Mouse (Mus musculus) adrenal gland, postnatal 0 days (tissue): ENCODE data around the gene Psmc6. TPM values are rescaled to one million over a fixed set of nuclear protein-coding genes. Genes with fewer than 3 reads are reported as not detected.

Experiments
- polyA plus RNA-seq: library from polyadenylated mRNA; unstranded; fragments of >200 nt; fragmentation: Nextera tagmentation; extraction: Ambion mirVana; gene quantifications from 2 replicates; pipeline ENCODE4 v1.2.1, GENCODE M21; 2015

Psmc6 gene
- polyA plus RNA-seq, result 169 and 217 TPM in 2 replicates

DNA sequence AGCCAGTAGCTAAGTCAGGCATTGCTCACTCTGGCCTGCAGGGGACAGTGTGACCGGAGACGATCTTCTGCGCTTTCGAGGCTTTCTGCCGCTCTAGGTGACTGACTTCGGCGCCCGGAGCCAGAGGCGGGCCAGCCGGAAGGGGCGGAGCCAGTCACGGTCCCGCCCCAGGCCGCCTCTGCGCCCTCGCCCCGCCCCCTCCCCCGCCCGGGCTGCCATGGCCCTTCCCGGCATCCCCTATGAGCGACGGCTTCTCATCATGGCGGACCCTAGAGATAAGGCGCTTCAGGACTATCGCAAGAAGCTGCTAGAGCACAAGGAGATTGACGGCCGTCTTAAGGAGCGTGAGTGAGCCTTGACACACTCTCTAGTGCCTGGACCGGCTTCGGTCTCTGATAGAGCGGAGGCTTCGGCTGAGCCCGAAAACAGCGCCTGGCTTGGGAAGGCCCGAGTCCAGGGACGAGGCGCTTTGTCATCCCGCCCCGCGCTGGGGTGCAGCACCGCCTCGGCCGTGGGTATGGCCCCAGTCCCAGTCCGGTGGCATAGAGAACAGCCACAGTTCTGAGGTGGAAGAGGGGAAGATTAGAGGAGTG lies at the start of gene Psmc6:
TSS of gene Psmc6 (plus strand) at position 200 of the 593 bp plus-strand sequence.

DNA sequence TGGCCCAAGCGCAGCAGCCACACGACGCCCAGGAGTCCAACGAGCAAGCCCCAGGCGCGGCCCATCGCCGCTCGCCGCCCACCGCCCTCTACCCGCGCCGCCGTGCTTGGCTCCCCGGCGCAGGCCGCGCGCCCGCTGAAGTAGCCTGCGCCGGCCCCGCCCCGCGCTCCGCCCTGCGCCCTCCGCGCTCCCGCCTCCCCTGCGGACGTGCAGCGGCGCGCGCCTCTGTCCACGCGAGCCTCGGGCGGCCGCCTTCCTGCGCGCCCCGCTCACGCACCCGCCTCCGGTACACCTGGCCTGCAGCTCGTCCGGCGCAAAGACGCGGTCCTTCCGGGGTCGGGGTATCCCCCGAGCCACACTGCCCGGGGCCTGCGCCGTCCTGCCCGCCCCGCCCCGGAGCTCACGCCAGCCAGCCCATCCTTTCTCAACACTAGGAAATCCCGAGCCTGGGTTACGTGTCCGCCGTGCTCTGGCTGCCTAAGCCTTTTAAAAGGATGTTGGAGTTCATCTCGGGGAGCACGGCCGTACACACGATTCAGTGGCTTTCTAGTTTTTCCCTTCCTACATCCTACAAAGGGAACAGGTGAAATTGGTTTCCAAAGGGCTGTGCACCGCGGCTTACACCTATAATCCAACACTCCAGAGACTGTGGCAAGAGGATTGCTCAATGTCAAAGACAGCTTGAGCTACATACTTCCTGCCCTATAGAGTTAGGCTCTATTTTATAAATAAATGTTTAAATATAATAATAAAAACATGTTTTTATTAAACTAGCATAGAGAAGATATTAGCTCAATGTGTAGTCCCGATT lies 11.0 kb upstream of the Psmc6 start, which contains the start of gene Ero1l:
TSS of gene Ero1l (minus strand) at position 346 of the 811 bp plus-strand sequence.

DNA sequence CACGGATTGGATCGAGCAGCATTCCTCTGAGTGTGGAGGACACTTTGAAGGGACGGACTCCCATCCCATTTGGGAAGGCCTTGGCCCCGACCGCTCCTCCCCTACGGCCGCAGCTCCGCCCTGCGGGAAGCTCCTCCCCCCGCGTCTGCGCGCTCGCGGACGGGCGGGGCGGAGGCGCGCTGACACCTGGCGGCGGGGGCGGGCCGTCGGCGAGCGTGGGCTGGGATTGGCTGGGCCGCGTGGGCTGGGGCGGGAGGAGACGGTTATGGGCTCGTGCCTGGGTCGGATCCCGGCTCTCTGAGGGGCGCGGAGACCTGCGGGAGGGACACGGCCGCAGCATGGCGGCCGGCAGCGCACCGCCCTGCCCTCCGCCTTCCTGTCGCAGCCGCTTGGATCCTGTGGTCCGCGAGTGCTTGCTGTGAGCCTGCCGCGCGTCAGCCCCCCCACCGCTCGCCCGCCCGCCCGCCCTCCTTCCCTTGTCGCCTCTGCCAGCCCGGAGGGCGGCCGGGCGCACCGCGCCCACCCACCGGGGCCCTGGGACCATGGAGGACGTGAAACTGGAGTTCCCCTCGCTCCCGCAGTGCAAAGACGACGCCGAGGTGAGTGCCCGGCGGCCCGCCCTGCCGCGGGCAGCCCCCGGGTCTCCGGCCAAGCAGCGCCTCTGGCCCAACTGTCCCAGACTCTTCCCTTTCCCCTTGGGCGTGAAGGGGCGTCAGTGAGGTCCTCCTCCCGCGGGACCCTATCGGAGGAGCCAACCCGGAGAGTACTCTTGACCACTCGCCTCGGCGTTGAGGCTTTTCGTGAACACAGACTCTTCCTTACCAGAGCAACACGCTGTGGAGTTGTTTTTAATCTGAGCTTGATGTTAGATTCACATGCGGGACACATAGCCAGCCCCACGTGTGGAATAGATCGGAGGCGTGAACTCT lies 21.6 kb downstream of the Psmc6 start, which contains the start of gene Styx:
TSS of gene Styx (plus strand) at position 163 of the 929 bp plus-strand sequence.

Other genes starting within 250 kb of the Psmc6 start
- gene Gpr137c, start 110.1 kb upstream of the Psmc6 start, polyA plus RNA-seq, result 1.8 and 2.4 TPM in 2 replicates
- gene Txndc16, start 109.5 kb upstream of the Psmc6 start, polyA plus RNA-seq, result 16.6 and 25.2 TPM in 2 replicates
- gene Ero1l, start 11.0 kb upstream of the Psmc6 start, polyA plus RNA-seq, result 23.1 and 33.6 TPM in 2 replicates
- 44.5 and 66.6 TPM in 2 replicates for gene Styx, start 21.3 kb downstream of the Psmc6 start, polyA plus RNA-seq
- gene Gnpnat1, start 75.1 kb downstream of the Psmc6 start, polyA plus RNA-seq, result 46.3 and 55.0 TPM in 2 replicates
- gene Fermt2, start 200.3 kb downstream of the Psmc6 start, polyA plus RNA-seq, result 114 and 131 TPM in 2 replicates